Mouse (Mus musculus) CH12.LX (cell line): ENCODE measurements around the gene Tirap. TPM values are rescaled to one million over a fixed set of nuclear protein-coding genes. Genes with fewer than 3 reads are reported as not detected.

Experiments used
- DNase-seq: peaks from one replicate; pipeline ENCODE4 v3.0.0-alpha.2; 2013; ENCODE audit errors: extremely low read depth
- H3K27ac ChIP-seq: 2 replicates; pipeline ENCODE4 v1.5.1; 2012; ENCODE audit warnings: low read depth, mild to moderate bottlenecking, control low read depth, moderate library complexity; ENCODE audit not compliant: insufficient read depth
- H3K27me3 ChIP-seq: replicated peaks from 2 replicates; pipeline ENCODE3; 2012; ENCODE audit warnings: inconsistent platforms
- H3K36me3 ChIP-seq, 2 experiments: replicated peaks in 1 of 2; 2 replicates each; pipeline versions ENCODE3 to v1.6.1; 2012; ENCODE audit warnings: inconsistent platforms in 1 of 2, low read length in 1 of 2, mild to moderate bottlenecking in 1 of 2, mixed read lengths in 1 of 2, moderate library complexity in 1 of 2; ENCODE audit not compliant: control insufficient read depth in 1 of 2, insufficient read depth in 1 of 2
- H3K4me1 ChIP-seq, 2 experiments: 2 replicates each; pipeline ENCODE4 v1.6.1; 2012; ENCODE audit warnings: inconsistent platforms in 1 of 2, moderate library complexity in 1 of 2; ENCODE audit not compliant: insufficient read depth in 2 of 2, control insufficient read depth in 1 of 2
- H3K4me2 ChIP-seq: 2 replicates; pipeline ENCODE4 v1.6.1; 2012; ENCODE audit warnings: low read depth, mild to moderate bottlenecking, control low read depth; ENCODE audit not compliant: poor library complexity, insufficient read depth, severe bottlenecking
- H3K4me3 ChIP-seq, 3 experiments: fragments of 150-350 bp in 1 of 3; sonication (generic) in 1 of 3; replicated peaks in 1 of 3; 2 replicates each; pipeline versions ENCODE3 to v1.5.1; 2011 to 2012; ENCODE audit warnings: low read depth in 2 of 3, low read length in 2 of 3, mild to moderate bottlenecking in 2 of 3, moderate library complexity in 2 of 3, control low read depth in 1 of 3, improper control_type of control experiment in 1 of 3, inconsistent platforms in 1 of 3, mixed read lengths in 1 of 3; ENCODE audit not compliant: poor library complexity in 1 of 3
- H3K79me2 ChIP-seq: replicated peaks from 2 replicates; pipeline ENCODE4 v1.6.1; 2012; ENCODE audit warnings: mild to moderate bottlenecking, moderate library complexity; ENCODE audit not compliant: control insufficient read depth, poor library complexity, insufficient read depth, severe bottlenecking; ENCODE audit errors: extremely low read depth
- H3K9ac ChIP-seq: 2 replicates; pipeline ENCODE4 v1.6.1; 2012; ENCODE audit warnings: low read depth, mild to moderate bottlenecking, control low read depth, moderate library complexity; ENCODE audit not compliant: insufficient read depth
- H3K9me3 ChIP-seq: replicated peaks from 2 replicates; pipeline ENCODE3; 2012; ENCODE audit warnings: low read length, inconsistent platforms, mixed read lengths
- CHD2 ChIP-seq: IDR thresholded peaks from 2 replicates; pipeline ENCODE4 v1.6.1; 2011; ENCODE audit warnings: low read length, improper control_type of control experiment
- CTCF ChIP-seq, 2 experiments: IDR thresholded peaks in 1 of 2; conservative IDR thresholded peaks in 1 of 2; 2 replicates each; pipeline ENCODE4 v1.5.1; 2011 to 2012; ENCODE audit warnings: low read depth in 2 of 2, low read length in 2 of 2, improper control_type of control experiment in 1 of 2, inconsistent platforms in 1 of 2, mild to moderate bottlenecking in 1 of 2, moderate library complexity in 1 of 2
- EP300 ChIP-seq: IDR thresholded peaks from 2 replicates; pipeline ENCODE4 v1.6.1; 2011; ENCODE audit warnings: low read length, improper control_type of control experiment
- MAFK ChIP-seq: IDR thresholded peaks from 2 replicates; pipeline ENCODE4 v1.6.1; 2011; ENCODE audit warnings: low read length, improper control_type of control experiment; ENCODE audit not compliant: insufficient replicate concordance
- MAX ChIP-seq: IDR thresholded peaks from 2 replicates; pipeline ENCODE4 v1.6.1; 2011; ENCODE audit warnings: low read length, improper control_type of control experiment
- MXI1 ChIP-seq: IDR thresholded peaks from 2 replicates; pipeline ENCODE4 v1.6.1; 2011; ENCODE audit warnings: mild to moderate bottlenecking, low read depth, low read length, improper control_type of control experiment
- MYC ChIP-seq: IDR thresholded peaks from 2 replicates; pipeline ENCODE4 v1.6.1; 2011; ENCODE audit warnings: low read depth, mild to moderate bottlenecking, improper control_type of control experiment, low read length
- SMC3 ChIP-seq: IDR thresholded peaks from 2 replicates; pipeline ENCODE4 v1.6.1; 2011; ENCODE audit warnings: low read depth, low read length, improper control_type of control experiment
- TBP ChIP-seq: conservative IDR thresholded peaks from 2 replicates; pipeline ENCODE4 v1.6.1; 2011; ENCODE audit warnings: low read depth, low read length, improper control_type of control experiment
- UBTF ChIP-seq: IDR thresholded peaks from 2 replicates; pipeline ENCODE4 v1.6.1; 2012; ENCODE audit warnings: low read depth, mild to moderate bottlenecking, inconsistent platforms, low read length, improper control_type of control experiment, moderate library complexity
- USF1 ChIP-seq: IDR thresholded peaks from 2 replicates; pipeline ENCODE4 v1.6.1; 2014; ENCODE audit warnings: low read depth, mild to moderate bottlenecking, inconsistent platforms, low read length, improper control_type of control experiment
- ZNF384 ChIP-seq: IDR thresholded peaks from 2 replicates; pipeline ENCODE4 v1.6.1; 2012; ENCODE audit warnings: low read depth, low read length, improper control_type of control experiment, inconsistent platforms
- dilution Hi-C: fragments of 300-500 bp; cut with MboI; formaldehyde crosslinking; loops from 2 replicates; pipeline ENCODE4 v1.14.3; 2020; ENCODE audit warnings: low sequenced_read_pairs; ENCODE audit not compliant: extremely low pct_unique_long_range_greater_than_20kb, extremely low pct_ligation_motif_present
- in situ Hi-C: fragments of 300-500 bp; cut with MboI; formaldehyde crosslinking; loops from 3 replicates; pipeline ENCODE4 v1.14.3; 2019; ENCODE audit warnings: low sequenced_read_pairs, low pct_ligation_motif_present, low pct_unique_long_range_greater_than_20kb, mixed read lengths
- polyA plus RNA-seq: library from polyadenylated mRNA; unstranded; fragments of >175 nt; gene quantifications from 2 replicates; pipeline ENCODE4 v1.2.1, GENCODE M21; 2012; ENCODE audit warnings: low read depth; ENCODE audit not compliant: insufficient read length
- total RNA-seq, 2 experiments: library from RNA; depleted of rRNA; stranded (reverse); fragments of 300-350 nt in 1 of 2; fragments of >200 nt in 1 of 2; gene quantifications; 2 replicates each; pipeline ENCODE4 v1.2.3; 2012 to 2014

The Tirap gene
- total and polyA plus RNA-seq, 3 experiments = 10.5 to 18.7 (median 14.2) TPM

GRCm38 (mm10) chr9:35203536-35203935 is 3.4 kb upstream of the Tirap start:
- in situ Hi-C loops = loop anchor here (10.0 kb wide), 1 partner anchor 341 kb away; no protein-coding TSS in a partner anchor
- H3K27ac ChIP-seq = no peak overlapping the region
- TF ChIP-seq SMC3 (no peak), MAX (no peak), USF1 (no peak), MXI1 (no peak), ZNF384 (no peak), UBTF (no peak), CHD2 (no peak), TBP (no peak), MYC (no peak), MAFK (no peak)
- TF ChIP-seq, all 38 proteins: peak for 0
- Histone ChIP-seq H3K9me3 (peaks cover 8% of the 10 kb centered on the region), H3K4me2 (no peak overlapping the region), H3K4me1 (peaks cover 0 to 24% of the 10 kb centered on the region in 2 experiments; a peak in 2 of 4 replicates), H3K27me3 (no peaks in the 10 kb centered on the region), H3K9ac (no peak overlapping the region), H3K79me2 (no peaks in the 10 kb centered on the region; the same call in 1 of the 2 replicates), H3K4me3 (no peak overlapping the region), H3K36me3 (peaks cover 41 to 57% of the 10 kb centered on the region in 2 experiments)
- dilution Hi-C loops = no loop called here
- no peak for DNase-seq

GRCm38 (mm10) chr9:35200529-35201060 is 504 bp upstream of the Tirap start:
- H3K4me3 ChIP-seq = peak overlapping the region; percentile 77 to 86 (median 80)
- TF ChIP-seq EP300 (no peak), CTCF (conservative IDR thresholded peaks at IDR 0.05 in 1 of 2, IDR thresholded peaks at IDR 0.05 in 1 of 2; ENCODE audit: low read depth in 2 of 2, low read length in 2 of 2) (peak in 1 of 2 experiments; percentile 15; a peak in 1 of 4 replicates)
- peak overlapping the region; percentile 83 for H3K9ac ChIP-seq
- dilution Hi-C loops (no loop called here), in situ Hi-C loops (loop anchor here (10.0 kb wide), 1 partner anchor 344 kb away; no protein-coding TSS in a partner anchor)
- peaks cover 14 to 41% of the 10 kb centered on the region in 2 experiments for H3K36me3 ChIP-seq
- H3K79me2 ChIP-seq = peaks cover 19% of the 10 kb centered on the region
- peaks cover 0 to 40% of the 10 kb centered on the region in 2 experiments; a peak in 2 of 4 replicates for H3K4me1 ChIP-seq
- H3K9me3 ChIP-seq = no peaks in the 10 kb centered on the region
- H3K27me3 ChIP-seq = no peaks in the 10 kb centered on the region
- peak overlapping the region; percentile 91 for H3K4me2 ChIP-seq
- DNase-seq = no peak
- no peak overlapping the region for H3K27ac ChIP-seq
